Mouse (Mus musculus): ENCODE results near the gene 4833439L19Rik. TPM values are rescaled to one million over a fixed set of nuclear protein-coding genes. Genes with fewer than 3 reads are reported as not detected.

Gene 4833439L19Rik
- total RNA-seq, 1 experiment = 52.8 TPM

- no peak for DNase-seq (ENCODE audit: low read depth, low spot score)
- Histone ChIP-seq H3K4me3 (ENCODE audit: insufficient read depth in 1 of 2, low read depth in 1 of 2, low read length in 2 of 2, poor library complexity in 1 of 2, severe bottlenecking in 1 of 2) (no peak overlapping the region), H3K36me3 (ENCODE audit: control insufficient read depth, insufficient read depth, low read length, poor library complexity, severe bottlenecking) (no peaks in the 10 kb centered on the region), H3K4me1 (ENCODE audit: control insufficient read depth in 2 of 2, insufficient read depth in 2 of 2, low read length in 2 of 2, poor library complexity in 1 of 2) (peaks cover 10 to 16% of the 10 kb centered on the region in 2 experiments; a peak in 3 of 4 replicates), H3K9ac (ENCODE audit: insufficient read depth, low read depth, low read length, poor library complexity, severe bottlenecking) (no peak overlapping the region), H3K9me3 (ENCODE audit: control insufficient read depth, insufficient read depth, low read depth, low read length) (no peaks in the 10 kb centered on the region), H3K27ac (ENCODE audit: insufficient read depth, low read depth, low read length, poor library complexity, severe bottlenecking) (no peak overlapping the region)
- TF ChIP-seq HCFC1 (IDR thresholded peaks at IDR 0.05; ENCODE audit: borderline replicate concordance, insufficient read depth, low read length) (no peak), ZNF384 (IDR thresholded peaks at IDR 0.05; ENCODE audit: low read depth, low read length) (no peak), MAFK (IDR thresholded peaks at IDR 0.05; ENCODE audit: insufficient read depth, low read depth, low read length) (no peak), CHD2 (IDR thresholded peaks at IDR 0.05; ENCODE audit: low read depth, low read length) (no peak), ZC3H11A (IDR thresholded peaks at IDR 0.05; ENCODE audit: borderline replicate concordance, low read depth, low read length) (no peak)
- in situ Hi-C loops (cut with MboI; ENCODE audit: low sequenced_read_pairs in 2 of 2, unreplicated experiment in 2 of 2) = no loop called here
Observed at GRCm38 (mm10) chr13:54569282-54569681, 4.0 kb upstream of the 4833439L19Rik start.

- no peak overlapping the region for H3K4me3 ChIP-seq (ENCODE audit: insufficient read depth in 1 of 2, low read depth in 1 of 2, low read length in 2 of 2, poor library complexity in 1 of 2, severe bottlenecking in 1 of 2)
- peaks cover 10 to 15% of the 10 kb centered on the region in 2 experiments; a peak in 3 of 4 replicates for H3K4me1 ChIP-seq (ENCODE audit: control insufficient read depth in 2 of 2, insufficient read depth in 2 of 2, low read length in 2 of 2, poor library complexity in 1 of 2)
- in situ Hi-C loops (cut with MboI; ENCODE audit: low sequenced_read_pairs in 2 of 2, unreplicated experiment in 2 of 2) = no loop called here
- no peak overlapping the region for H3K27ac ChIP-seq (ENCODE audit: insufficient read depth, low read depth, low read length, poor library complexity, severe bottlenecking)
- no peak for DNase-seq (ENCODE audit: low read depth, low spot score)
- H3K36me3 ChIP-seq (ENCODE audit: control insufficient read depth, insufficient read depth, low read length, poor library complexity, severe bottlenecking) = no peaks in the 10 kb centered on the region; the same call in 1 of the 2 replicates
- H3K9me3 ChIP-seq (ENCODE audit: control insufficient read depth, insufficient read depth, low read depth, low read length) = no peaks in the 10 kb centered on the region
- no peak overlapping the region for H3K9ac ChIP-seq (ENCODE audit: insufficient read depth, low read depth, low read length, poor library complexity, severe bottlenecking)
- TF ChIP-seq HCFC1 (IDR thresholded peaks at IDR 0.05; ENCODE audit: borderline replicate concordance, insufficient read depth, low read length) = no peak
- TF ChIP-seq ZC3H11A (IDR thresholded peaks at IDR 0.05; ENCODE audit: borderline replicate concordance, low read depth, low read length) = no peak
- no peak for TF ChIP-seq CHD2 (IDR thresholded peaks at IDR 0.05; ENCODE audit: low read depth, low read length)
- no peak for TF ChIP-seq MAFK (IDR thresholded peaks at IDR 0.05; ENCODE audit: insufficient read depth, low read depth, low read length)
- no peak for TF ChIP-seq ZNF384 (IDR thresholded peaks at IDR 0.05; ENCODE audit: low read depth, low read length)
Observed at GRCm38 (mm10) chr13:54568380-54568779, 3.1 kb upstream of the 4833439L19Rik start.

GRCm38 (mm10) chr13:54565594-54566345, 535 bp upstream of the 4833439L19Rik start:
- in situ Hi-C loops (cut with MboI; ENCODE audit: low sequenced_read_pairs in 2 of 2, unreplicated experiment in 2 of 2) = no loop called here
- 0 out of 2 replicates have a peak, but pooled peaks have one; percentile 19 for TF ChIP-seq ZC3H11A (IDR thresholded peaks at IDR 0.05; ENCODE audit: borderline replicate concordance, low read depth, low read length)
- TF ChIP-seq ZNF384 (IDR thresholded peaks at IDR 0.05; ENCODE audit: low read depth, low read length) = no peak
- peak; percentile 84 for TF ChIP-seq CHD2 (IDR thresholded peaks at IDR 0.05; ENCODE audit: low read depth, low read length)
- no peak for TF ChIP-seq HCFC1 (IDR thresholded peaks at IDR 0.05; ENCODE audit: borderline replicate concordance, insufficient read depth, low read length)
- no peak for TF ChIP-seq MAFK (IDR thresholded peaks at IDR 0.05; ENCODE audit: insufficient read depth, low read depth, low read length)
- DNase-seq (ENCODE audit: low read depth, low spot score) = peak; percentile 73
- Histone ChIP-seq H3K9me3 (ENCODE audit: control insufficient read depth, insufficient read depth, low read depth, low read length) (no peaks in the 10 kb centered on the region), H3K27ac (ENCODE audit: insufficient read depth, low read depth, low read length, poor library complexity, severe bottlenecking) (peak overlapping the region; percentile 97), H3K36me3 (ENCODE audit: control insufficient read depth, insufficient read depth, low read length, poor library complexity, severe bottlenecking) (peaks cover 10% of the 10 kb centered on the region), H3K4me3 (ENCODE audit: insufficient read depth in 1 of 2, low read depth in 1 of 2, low read length in 2 of 2, poor library complexity in 1 of 2, severe bottlenecking in 1 of 2) (peak overlapping the region; percentile 74 to 99), H3K9ac (ENCODE audit: insufficient read depth, low read depth, low read length, poor library complexity, severe bottlenecking) (peak overlapping the region; percentile 98), H3K4me1 (ENCODE audit: control insufficient read depth in 2 of 2, insufficient read depth in 2 of 2, low read length in 2 of 2, poor library complexity in 1 of 2) (peaks cover 10 to 15% of the 10 kb centered on the region in 2 experiments; a peak in 3 of 4 replicates)

GRCm38 (mm10) chr13:54564232-54565200, 719 bp downstream of the 4833439L19Rik start:
- Histone ChIP-seq H3K36me3 (ENCODE audit: control insufficient read depth, insufficient read depth, low read length, poor library complexity, severe bottlenecking) (peaks cover 18% of the 10 kb centered on the region), H3K9me3 (ENCODE audit: control insufficient read depth, insufficient read depth, low read depth, low read length) (no peaks in the 10 kb centered on the region), H3K4me3 (ENCODE audit: insufficient read depth in 1 of 2, low read depth in 1 of 2, low read length in 2 of 2, poor library complexity in 1 of 2, severe bottlenecking in 1 of 2) (peak overlapping the region; percentile 74 to 99), H3K4me1 (ENCODE audit: control insufficient read depth in 2 of 2, insufficient read depth in 2 of 2, low read length in 2 of 2, poor library complexity in 1 of 2) (peaks cover 10 to 15% of the 10 kb centered on the region in 2 experiments; a peak in 3 of 4 replicates), H3K27ac (ENCODE audit: insufficient read depth, low read depth, low read length, poor library complexity, severe bottlenecking) (peak overlapping the region; percentile 72), H3K9ac (ENCODE audit: insufficient read depth, low read depth, low read length, poor library complexity, severe bottlenecking) (peak overlapping the region; percentile 98)
- in situ Hi-C loops (cut with MboI; ENCODE audit: low sequenced_read_pairs in 2 of 2, unreplicated experiment in 2 of 2) = no loop called here
- DNase-seq (ENCODE audit: low read depth, low spot score) = no peak
- no peak for TF ChIP-seq ZC3H11A (IDR thresholded peaks at IDR 0.05; ENCODE audit: borderline replicate concordance, low read depth, low read length)
- no peak for TF ChIP-seq MAFK (IDR thresholded peaks at IDR 0.05; ENCODE audit: insufficient read depth, low read depth, low read length)
- no peak for TF ChIP-seq HCFC1 (IDR thresholded peaks at IDR 0.05; ENCODE audit: borderline replicate concordance, insufficient read depth, low read length)
- no peak for TF ChIP-seq ZNF384 (IDR thresholded peaks at IDR 0.05; ENCODE audit: low read depth, low read length)
- TF ChIP-seq CHD2 (IDR thresholded peaks at IDR 0.05; ENCODE audit: low read depth, low read length) = no peak
